Mouse (Mus musculus): ENCODE results near the gene Tmf1. TPM values are rescaled to one million over a fixed set of nuclear protein-coding genes. Genes with fewer than 3 reads are reported as not detected.

Gene Tmf1
- 19.6 and 24.2 TPM in 2 replicates for polyA plus RNA-seq (2015; fragmentation: Nextera tagmentation; extraction: Ambion mirVana)

DNA sequence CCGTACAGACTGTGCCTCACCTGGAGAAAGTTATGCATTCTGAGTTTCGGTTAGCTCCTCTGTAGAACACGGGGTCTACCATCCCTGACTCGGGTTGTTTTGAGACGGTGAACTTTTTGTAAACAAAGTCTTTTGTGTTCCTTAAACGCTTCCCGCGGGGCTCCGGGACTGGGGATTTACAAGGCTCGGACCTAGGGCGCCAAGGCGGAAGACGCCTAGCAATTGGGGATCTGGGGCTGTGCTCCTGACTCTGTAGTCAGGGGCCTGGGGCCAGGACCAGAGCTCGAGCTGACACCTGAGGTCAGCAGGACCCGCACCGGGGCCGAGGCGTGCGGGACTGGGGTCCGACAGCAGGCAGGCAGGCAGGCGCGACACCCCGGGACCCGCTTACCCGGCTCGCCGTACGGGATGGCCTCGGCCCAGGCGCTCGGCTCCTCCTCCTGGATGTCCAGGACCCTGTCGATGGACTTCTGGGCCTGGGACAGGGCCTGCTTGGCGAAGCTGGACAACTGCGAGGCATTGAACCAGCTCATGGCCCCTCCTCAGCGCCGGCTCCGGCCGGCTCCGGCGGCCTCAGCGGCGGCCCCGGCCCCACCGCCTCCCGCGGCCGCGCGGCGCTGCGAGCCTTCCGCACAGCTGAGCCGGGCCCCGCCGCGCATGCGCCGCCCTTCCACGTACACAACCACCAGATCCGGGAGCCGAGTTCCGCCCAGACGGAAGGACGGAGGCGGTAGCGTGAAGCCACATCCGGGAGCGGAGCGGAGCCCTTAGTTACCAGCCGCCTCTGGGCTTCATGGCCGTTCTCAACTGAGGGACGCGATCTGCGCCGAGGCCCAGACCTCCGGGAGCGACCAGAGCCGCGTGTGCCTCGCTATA is at the start of gene Tmf1:
Tmf1 (minus strand) TSS at position 632 of the 876 bp plus-strand sequence.
- ATAC-seq (replicated peaks; ENCODE audit: extremely low read depth, insufficient read depth, low FRiP score): peak; percentile 97
- WGBS: 0% methylated on average over 80 of the region's 80 CpGs

DNA sequence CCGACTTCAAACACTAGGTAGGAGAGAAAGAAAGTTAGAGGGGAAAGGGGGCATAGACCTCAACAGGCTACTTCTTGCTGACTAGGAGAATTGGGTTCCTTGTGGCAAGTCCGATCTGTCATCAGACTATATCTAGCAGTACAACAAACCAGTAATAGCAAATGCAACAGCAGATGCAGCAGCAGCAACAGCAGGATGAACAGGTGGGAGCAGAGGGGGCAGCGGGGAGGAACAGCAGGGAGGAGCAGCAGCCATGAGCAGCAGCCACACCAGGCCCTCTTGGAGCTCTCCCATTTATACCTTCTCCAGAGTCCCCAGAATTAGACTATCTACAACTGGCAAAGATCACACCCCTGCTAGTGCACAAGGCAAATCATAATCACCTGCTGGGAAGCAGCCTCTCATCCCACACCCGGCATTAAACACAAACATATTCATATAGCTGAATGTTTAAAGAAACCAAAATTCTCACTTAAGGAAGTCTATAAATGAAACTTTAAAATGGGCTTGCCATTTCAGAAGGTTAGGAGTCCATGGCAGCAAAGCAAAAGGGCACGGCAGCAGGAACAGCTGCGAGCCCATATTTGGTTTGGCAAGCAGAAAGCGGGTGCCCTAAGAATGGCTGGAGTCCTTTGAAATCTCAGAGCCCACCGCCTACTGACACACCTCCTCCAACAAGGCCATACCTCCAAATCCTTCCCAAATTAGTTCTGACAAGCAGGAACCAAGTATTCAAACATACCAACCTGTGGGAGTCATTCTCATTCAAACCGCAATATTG is 48.3 kb upstream of the Tmf1 start:
- H3K27ac ChIP-seq (ENCODE audit: low read length): no peak overlapping the region

More for the DNA sequence above, at the start of gene Tmf1:
- Histone ChIP-seq H3K4me3 (ENCODE audit: low read length) (peak within 1 kb of the TSS; percentile 72), H3K27me3 (ENCODE audit: control insufficient read depth, insufficient read depth, low read length) (no peaks in the 10 kb centered on the region), H3K9ac (ENCODE audit: low read length) (peak within 1 kb of the TSS; percentile 92), H3K36me3 (ENCODE audit: control insufficient read depth, insufficient read depth) (peaks cover 8% of the 10 kb centered on the region), H3K4me2 (ENCODE audit: low read depth, low read length) (peak within 1 kb of the TSS; percentile 74), H3K9me3 (replicated peaks; ENCODE audit: control insufficient read depth, low read length) (no peaks in the 10 kb centered on the region), H3K4me1 (ENCODE audit: control insufficient read depth, insufficient read depth, low read length) (peaks cover 26% of the 10 kb centered on the region), H3K27ac (ENCODE audit: low read length) (peak within 1 kb of the TSS; percentile 96)

GRCm38 (mm10) chr6:97226083-97226491 is 47.2 kb upstream of the Tmf1 start:
- no peak overlapping the region for H3K4me3 ChIP-seq (ENCODE audit: low read length)
- H3K4me2 ChIP-seq (ENCODE audit: low read depth, low read length): no peak overlapping the region
- 26% methylated on average over 1 of the region's 1 CpGs for WGBS
- no peaks in the 10 kb centered on the region for H3K9me3 ChIP-seq (replicated peaks; ENCODE audit: control insufficient read depth, low read length)
- no peaks in the 10 kb centered on the region for H3K27me3 ChIP-seq (ENCODE audit: control insufficient read depth, insufficient read depth, low read length)
- peak overlapping the region; percentile 90 for H3K27ac ChIP-seq (ENCODE audit: low read length)
- ATAC-seq (replicated peaks; ENCODE audit: extremely low read depth, insufficient read depth, low FRiP score): peak; percentile 45; the same call in 1 of the 2 replicates
- H3K36me3 ChIP-seq (ENCODE audit: control insufficient read depth, insufficient read depth): peaks cover 18% of the 10 kb centered on the region
- peaks cover 47% of the 10 kb centered on the region for H3K4me1 ChIP-seq (ENCODE audit: control insufficient read depth, insufficient read depth, low read length)
- peak overlapping the region; percentile 56 for H3K9ac ChIP-seq (ENCODE audit: low read length)

More for the DNA sequence above, 48.3 kb upstream of the Tmf1 start:
- peaks cover 29% of the 10 kb centered on the region for H3K36me3 ChIP-seq (ENCODE audit: control insufficient read depth, insufficient read depth)
- H3K9ac ChIP-seq (ENCODE audit: low read length): no peak overlapping the region
- 93% methylated on average over 9 of the region's 9 CpGs for WGBS
- ATAC-seq (replicated peaks; ENCODE audit: extremely low read depth, insufficient read depth, low FRiP score): no peak
- H3K4me2 ChIP-seq (ENCODE audit: low read depth, low read length): no peak overlapping the region
- no peaks in the 10 kb centered on the region for H3K27me3 ChIP-seq (ENCODE audit: control insufficient read depth, insufficient read depth, low read length)
- no peak overlapping the region for H3K4me3 ChIP-seq (ENCODE audit: low read length)
- H3K9me3 ChIP-seq (replicated peaks; ENCODE audit: control insufficient read depth, low read length): no peaks in the 10 kb centered on the region
- H3K4me1 ChIP-seq (ENCODE audit: control insufficient read depth, insufficient read depth, low read length): peaks cover 35% of the 10 kb centered on the region

- no peak overlapping the region for H3K4me2 ChIP-seq (ENCODE audit: low read depth, low read length)
- ATAC-seq (replicated peaks; ENCODE audit: extremely low read depth, insufficient read depth, low FRiP score): no peak
- no peak overlapping the region for H3K4me3 ChIP-seq (ENCODE audit: low read length)
- WGBS: 92% methylated on average over 8 of the region's 8 CpGs
- H3K9me3 ChIP-seq (replicated peaks; ENCODE audit: control insufficient read depth, low read length): no peaks in the 10 kb centered on the region
- H3K27ac ChIP-seq (ENCODE audit: low read length): no peak overlapping the region
- no peaks in the 10 kb centered on the region for H3K27me3 ChIP-seq (ENCODE audit: control insufficient read depth, insufficient read depth, low read length)
- peaks cover 5% of the 10 kb centered on the region for H3K36me3 ChIP-seq (ENCODE audit: control insufficient read depth, insufficient read depth)
- no peak overlapping the region for H3K9ac ChIP-seq (ENCODE audit: low read length)
- peaks cover 48% of the 10 kb centered on the region for H3K4me1 ChIP-seq (ENCODE audit: control insufficient read depth, insufficient read depth, low read length)
Measured at GRCm38 (mm10) chr6:97224505-97224904, 45.6 kb upstream of the Tmf1 start.

DNA sequence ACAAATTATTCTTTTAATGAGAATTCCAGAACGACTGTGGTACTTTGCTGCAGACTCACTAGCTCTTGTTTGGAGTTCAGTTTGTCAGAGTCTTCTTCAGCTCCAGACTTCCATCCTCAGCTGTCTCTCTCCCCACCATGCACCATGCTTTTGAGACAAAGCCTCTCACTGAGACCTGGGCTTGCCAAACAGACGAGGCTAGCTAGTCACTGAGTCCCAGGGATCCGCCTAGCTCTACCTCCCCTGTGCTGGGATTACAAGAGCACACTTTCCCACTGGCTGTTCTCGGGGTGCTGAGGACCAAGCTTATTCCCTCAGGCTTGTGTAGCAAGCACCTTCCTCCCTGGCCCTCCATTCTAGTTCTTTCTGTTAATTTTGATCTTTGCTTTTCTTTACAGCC is 44.6 kb upstream of the Tmf1 start:
- 0 out of 2 replicates have a peak overlapping the region, but pooled peaks have one; percentile 14 for H3K9ac ChIP-seq (ENCODE audit: low read length)
- H3K27ac ChIP-seq (ENCODE audit: low read length): peak overlapping the region; percentile 82
- no peak for ATAC-seq (replicated peaks; ENCODE audit: extremely low read depth, insufficient read depth, low FRiP score)
- H3K4me3 ChIP-seq (ENCODE audit: low read length): no peak overlapping the region
- peak overlapping the region; percentile 52; the same call in 1 of the 2 replicates for H3K4me2 ChIP-seq (ENCODE audit: low read depth, low read length)
- 60% methylated on average over 4 of the region's 4 CpGs for WGBS
- no peaks in the 10 kb centered on the region for H3K9me3 ChIP-seq (replicated peaks; ENCODE audit: control insufficient read depth, low read length)
- H3K4me1 ChIP-seq (ENCODE audit: control insufficient read depth, insufficient read depth, low read length): peaks cover 48% of the 10 kb centered on the region
- H3K27me3 ChIP-seq (ENCODE audit: control insufficient read depth, insufficient read depth, low read length): no peaks in the 10 kb centered on the region
- peaks cover 3% of the 10 kb centered on the region; the same call in 1 of the 2 replicates for H3K36me3 ChIP-seq (ENCODE audit: control insufficient read depth, insufficient read depth)

DNA sequence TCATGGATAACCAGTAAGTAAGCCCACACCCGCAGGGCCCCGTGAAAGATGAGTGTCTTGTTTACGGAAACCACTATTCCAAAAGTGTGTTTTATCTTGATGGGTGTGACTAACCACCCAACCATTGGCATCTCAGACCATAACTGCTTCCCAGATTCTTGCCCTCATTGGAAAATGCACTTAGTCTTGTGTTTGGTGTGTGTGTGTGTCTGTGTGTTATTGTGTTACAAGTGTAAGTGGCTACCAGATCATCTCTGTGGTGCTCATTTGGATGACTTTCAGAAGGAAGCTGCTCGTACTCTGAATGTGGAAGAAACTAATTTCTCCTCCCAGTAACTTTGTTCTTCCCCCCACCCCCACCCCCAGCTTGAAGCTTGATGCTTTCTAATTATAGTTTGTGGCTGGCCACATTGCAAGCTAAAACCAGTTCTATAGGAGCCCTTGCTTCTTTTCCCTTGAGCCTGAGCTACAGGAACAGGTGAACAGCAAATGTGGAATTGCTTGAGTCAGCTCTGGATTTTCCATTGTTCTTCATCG is 44.1 kb upstream of the Tmf1 start:
- Histone ChIP-seq H3K27me3 (ENCODE audit: control insufficient read depth, insufficient read depth, low read length) (no peaks in the 10 kb centered on the region), H3K4me2 (ENCODE audit: low read depth, low read length) (peak overlapping the region; percentile 52), H3K9me3 (replicated peaks; ENCODE audit: control insufficient read depth, low read length) (no peaks in the 10 kb centered on the region), H3K4me1 (ENCODE audit: control insufficient read depth, insufficient read depth, low read length) (peaks cover 48% of the 10 kb centered on the region), H3K9ac (ENCODE audit: low read length) (0 out of 2 replicates have a peak overlapping the region, but pooled peaks have one; percentile 14), H3K4me3 (ENCODE audit: low read length) (no peak overlapping the region), H3K27ac (ENCODE audit: low read length) (peak overlapping the region; percentile 82), H3K36me3 (ENCODE audit: control insufficient read depth, insufficient read depth) (peaks cover 3% of the 10 kb centered on the region; the same call in 1 of the 2 replicates)
- 31% methylated on average over 5 of the region's 5 CpGs for WGBS
- ATAC-seq (replicated peaks; ENCODE audit: extremely low read depth, insufficient read depth, low FRiP score): 0 out of 2 replicates have a peak, but pooled peaks have one; percentile 25

DNA sequence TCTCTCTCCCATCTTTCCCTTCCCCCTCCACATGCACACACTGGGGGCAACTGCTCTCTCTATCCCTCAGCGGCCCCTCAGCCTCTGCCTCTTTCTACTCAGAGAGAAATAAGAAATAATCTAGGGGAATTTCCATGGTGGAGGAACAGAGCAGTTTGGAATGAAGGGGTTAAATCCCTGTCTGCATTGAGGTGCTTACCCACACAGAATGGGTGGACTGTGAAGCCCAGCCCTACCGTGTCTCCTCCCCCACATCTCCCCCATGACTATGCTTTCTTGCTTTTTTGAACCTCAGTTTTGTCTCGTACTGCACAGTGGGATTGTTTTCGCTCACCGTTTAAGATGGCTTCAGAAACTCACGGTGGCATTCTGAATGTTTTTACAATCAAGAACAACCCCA is 43.4 kb upstream of the Tmf1 start:
- WGBS: 49% methylated on average over 6 of the region's 6 CpGs
- Histone ChIP-seq H3K36me3 (ENCODE audit: control insufficient read depth, insufficient read depth) (peaks cover 3% of the 10 kb centered on the region; the same call in 1 of the 2 replicates), H3K4me2 (ENCODE audit: low read depth, low read length) (peak overlapping the region; percentile 52; the same call in 1 of the 2 replicates), H3K27me3 (ENCODE audit: control insufficient read depth, insufficient read depth, low read length) (no peaks in the 10 kb centered on the region), H3K27ac (ENCODE audit: low read length) (peak overlapping the region; percentile 66; the same call in 1 of the 2 replicates), H3K9ac (ENCODE audit: low read length) (no peak overlapping the region), H3K4me3 (ENCODE audit: low read length) (no peak overlapping the region), H3K9me3 (replicated peaks; ENCODE audit: control insufficient read depth, low read length) (no peaks in the 10 kb centered on the region), H3K4me1 (ENCODE audit: control insufficient read depth, insufficient read depth, low read length) (peaks cover 48% of the 10 kb centered on the region)
- no peak for ATAC-seq (replicated peaks; ENCODE audit: extremely low read depth, insufficient read depth, low FRiP score)

- Histone ChIP-seq H3K4me2 (ENCODE audit: low read depth, low read length) (no peak overlapping the region), H3K27me3 (ENCODE audit: control insufficient read depth, insufficient read depth, low read length) (no peaks in the 10 kb centered on the region), H3K4me3 (ENCODE audit: low read length) (no peak overlapping the region), H3K36me3 (ENCODE audit: control insufficient read depth, insufficient read depth) (0 out of 2 replicates have a peak, but pooled peaks cover 3% of the 10 kb centered on the region), H3K9me3 (replicated peaks; ENCODE audit: control insufficient read depth, low read length) (no peaks in the 10 kb centered on the region), H3K27ac (ENCODE audit: low read length) (peak overlapping the region; percentile 66), H3K4me1 (ENCODE audit: control insufficient read depth, insufficient read depth, low read length) (peaks cover 50% of the 10 kb centered on the region), H3K9ac (ENCODE audit: low read length) (peak overlapping the region; percentile 49)
- WGBS: 50% methylated on average over 15 of the region's 15 CpGs
- no peak for ATAC-seq (replicated peaks; ENCODE audit: extremely low read depth, insufficient read depth, low FRiP score)
Measured at GRCm38 (mm10) chr6:97221205-97222025, 42.5 kb upstream of the Tmf1 start.
